Mouse (Mus musculus): Measurements from ENCODE around the gene Ccl27a. TPM values are rescaled to one million over a fixed set of nuclear protein-coding genes. Genes with fewer than 3 reads are reported as not detected.
A peak's percentile ranks its signal among the peaks of the same experiment; 100 is the strongest.

The Ccl27a gene
- polyA plus RNA-seq, 1 experiment from 2014 or later = 35.6 TPM

DNA sequence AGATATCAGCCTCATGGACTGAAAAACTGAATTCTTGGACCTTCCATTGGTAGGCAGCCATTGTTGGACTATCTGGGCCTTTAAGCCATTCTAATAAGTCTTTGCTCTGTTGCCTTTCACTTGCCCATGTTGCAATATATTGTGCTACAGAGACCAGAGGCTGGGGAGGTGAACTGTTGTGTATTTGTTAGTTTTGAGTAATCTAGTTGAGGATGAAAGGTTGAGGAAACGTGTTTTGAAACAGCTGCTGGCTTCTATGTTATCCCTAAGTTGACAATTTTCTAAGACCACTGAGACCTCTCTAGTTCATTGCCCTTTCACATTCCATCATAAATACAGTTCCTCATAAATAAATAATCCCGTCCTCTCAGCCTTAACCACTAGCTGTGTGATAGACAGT is 29.9 kb downstream of the Ccl27a start:
- no peak overlapping the region for H3K4me3 ChIP-seq
- DNase-seq (ENCODE audit: low spot score) = no peak
- peaks cover 4% of the 10 kb centered on the region for H3K36me3 ChIP-seq
- H3K9me3 ChIP-seq (replicated peaks) = peaks cover 10% of the 10 kb centered on the region; the same call in 1 of the 2 replicates
- no peaks in the 10 kb centered on the region for H3K27me3 ChIP-seq (ENCODE audit: low read depth, poor library complexity, severe bottlenecking)
- H3K27ac ChIP-seq = no peak overlapping the region
- peaks cover 26% of the 10 kb centered on the region for H3K4me1 ChIP-seq
- WGBS = 80% methylated on average over 2 of the region's 2 CpGs

DNA sequence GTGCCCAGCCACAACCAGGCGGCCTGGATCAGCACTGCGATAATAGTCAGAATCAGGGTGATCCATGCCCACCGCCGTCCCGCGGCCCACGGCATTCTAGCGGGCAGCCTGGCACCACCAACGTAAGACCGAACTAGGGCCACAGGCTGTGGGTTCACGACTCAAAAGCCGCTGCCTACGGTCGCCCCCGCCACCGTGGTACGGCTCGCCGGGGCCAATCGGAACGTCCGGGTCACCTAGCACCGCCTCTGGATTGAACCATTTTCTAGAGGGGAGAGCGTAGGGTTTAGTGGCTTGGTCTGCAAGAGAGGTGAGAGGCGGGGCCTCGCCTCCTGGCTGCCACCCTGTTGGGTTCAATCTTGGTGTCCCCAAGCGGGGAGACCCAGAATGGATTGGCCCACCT is 32.9 kb downstream of the Ccl27a start:
- Histone ChIP-seq H3K9me3 (replicated peaks) (peaks cover 4% of the 10 kb centered on the region; the same call in 1 of the 2 replicates), H3K4me1 (peaks cover 39% of the 10 kb centered on the region), H3K36me3 (peaks cover 16% of the 10 kb centered on the region), H3K27ac (peak overlapping the region; percentile 88), H3K4me3 (peak overlapping the region; percentile 75), H3K27me3 (ENCODE audit: low read depth, poor library complexity, severe bottlenecking) (no peaks in the 10 kb centered on the region)
- DNase-seq (ENCODE audit: low spot score) = peak; percentile 92
- WGBS = under 1% methylated on average over 27 of the region's 27 CpGs

DNA sequence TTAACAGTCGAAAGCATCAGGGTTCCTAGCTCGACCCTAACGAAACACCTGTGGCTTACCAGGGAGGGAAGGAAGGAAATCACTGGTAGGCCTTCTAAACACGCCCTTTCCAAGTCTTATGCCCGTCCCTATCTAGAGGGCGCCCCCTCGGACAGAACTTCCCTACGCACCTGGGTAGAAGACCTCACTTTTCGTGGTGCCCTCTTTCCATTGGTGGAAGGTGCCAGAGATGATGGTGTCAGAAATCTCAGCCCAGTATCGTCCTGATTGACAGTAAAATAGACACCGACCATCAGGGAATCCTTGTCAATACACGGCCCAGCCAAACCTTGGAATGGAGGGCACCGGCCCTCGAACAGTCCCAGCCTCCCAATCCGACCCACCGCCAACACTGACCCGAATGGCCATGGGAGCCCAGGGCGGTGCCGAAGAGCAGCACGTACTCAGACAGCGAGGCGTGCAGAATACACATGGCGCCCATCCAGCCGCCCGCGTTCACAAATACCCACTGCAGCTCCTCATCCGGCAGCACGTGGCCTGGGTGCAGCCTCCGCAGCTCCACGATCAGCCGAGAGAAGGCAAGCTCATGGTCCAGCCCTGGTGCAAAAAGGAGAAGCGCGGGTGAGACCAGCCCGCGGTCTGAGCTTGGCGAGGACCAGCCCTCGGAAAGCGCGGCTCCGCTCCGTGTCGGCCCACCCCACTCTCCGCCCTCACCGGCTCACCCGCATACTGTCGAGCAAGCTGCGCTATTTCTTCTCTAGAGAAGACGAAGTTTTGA is 33.5 kb downstream of the Ccl27a start:
- H3K36me3 ChIP-seq = peaks cover 16% of the 10 kb centered on the region
- H3K27me3 ChIP-seq (ENCODE audit: low read depth, poor library complexity, severe bottlenecking) = no peaks in the 10 kb centered on the region
- no peaks in the 10 kb centered on the region; the same call in 1 of the 2 replicates for H3K9me3 ChIP-seq (replicated peaks)
- H3K27ac ChIP-seq = peak overlapping the region; percentile 88
- WGBS = 1% methylated on average over 48 of the region's 48 CpGs
- peaks cover 39% of the 10 kb centered on the region for H3K4me1 ChIP-seq
- peak overlapping the region; percentile 75 for H3K4me3 ChIP-seq
- no peak for DNase-seq (ENCODE audit: low spot score)

DNA sequence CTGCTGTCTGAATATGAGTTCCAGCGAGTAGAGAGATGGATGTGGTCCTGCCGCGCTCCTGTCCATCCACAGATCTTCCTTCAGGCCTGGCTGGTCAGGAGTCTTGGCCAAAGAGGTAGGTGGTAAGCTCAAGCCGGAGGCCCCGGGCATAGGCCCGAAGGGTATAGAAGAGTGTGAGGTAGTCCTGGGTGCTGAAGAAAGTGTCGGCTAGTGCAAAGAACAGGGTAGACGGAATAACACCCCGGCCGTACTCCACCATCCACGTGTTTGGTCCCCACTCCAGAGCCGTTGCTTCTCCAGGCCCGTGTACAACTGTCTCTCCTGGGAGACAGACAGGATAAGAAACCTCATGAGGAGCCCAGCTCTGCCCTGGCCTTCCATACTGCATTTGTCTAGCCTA is 34.8 kb downstream of the Ccl27a start:
- no peak overlapping the region for H3K4me3 ChIP-seq
- peaks cover 39% of the 10 kb centered on the region for H3K4me1 ChIP-seq
- no peak overlapping the region for H3K27ac ChIP-seq
- 95% methylated on average over 13 of the region's 13 CpGs for WGBS
- peaks cover 16% of the 10 kb centered on the region for H3K36me3 ChIP-seq
- H3K9me3 ChIP-seq (replicated peaks) = no peaks in the 10 kb centered on the region; the same call in 1 of the 2 replicates
- peaks cover 7% of the 10 kb centered on the region; the same call in 1 of the 2 replicates for H3K27me3 ChIP-seq (ENCODE audit: low read depth, poor library complexity, severe bottlenecking)
- DNase-seq (ENCODE audit: low spot score) = no peak

DNA sequence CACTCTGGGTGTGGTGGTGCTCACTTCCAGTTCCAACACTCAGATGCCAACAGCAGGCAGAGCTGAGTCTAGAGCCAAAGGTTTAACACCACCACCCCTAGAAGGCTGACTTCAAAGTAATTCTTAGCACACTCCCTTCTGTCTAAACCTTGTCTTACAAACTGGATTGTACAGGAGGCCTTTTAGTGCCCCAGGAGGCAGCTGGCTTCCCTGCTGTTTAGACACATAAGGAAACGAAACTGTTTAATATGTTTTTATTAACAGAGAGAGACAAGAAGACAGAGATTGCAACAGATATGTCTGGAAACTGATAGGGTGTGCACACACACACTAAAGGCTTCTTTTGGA is 35.8 kb downstream of the Ccl27a start:
- WGBS = 73% methylated on average over 1 of the region's 1 CpGs
- DNase-seq (ENCODE audit: low spot score) = no peak
- peaks cover 39% of the 10 kb centered on the region for H3K4me1 ChIP-seq
- H3K36me3 ChIP-seq = peaks cover 16% of the 10 kb centered on the region
- no peaks in the 10 kb centered on the region; the same call in 1 of the 2 replicates for H3K9me3 ChIP-seq (replicated peaks)
- peaks cover 16% of the 10 kb centered on the region for H3K27me3 ChIP-seq (ENCODE audit: low read depth, poor library complexity, severe bottlenecking)
- H3K4me3 ChIP-seq = no peak overlapping the region
- no peak overlapping the region for H3K27ac ChIP-seq

DNA sequence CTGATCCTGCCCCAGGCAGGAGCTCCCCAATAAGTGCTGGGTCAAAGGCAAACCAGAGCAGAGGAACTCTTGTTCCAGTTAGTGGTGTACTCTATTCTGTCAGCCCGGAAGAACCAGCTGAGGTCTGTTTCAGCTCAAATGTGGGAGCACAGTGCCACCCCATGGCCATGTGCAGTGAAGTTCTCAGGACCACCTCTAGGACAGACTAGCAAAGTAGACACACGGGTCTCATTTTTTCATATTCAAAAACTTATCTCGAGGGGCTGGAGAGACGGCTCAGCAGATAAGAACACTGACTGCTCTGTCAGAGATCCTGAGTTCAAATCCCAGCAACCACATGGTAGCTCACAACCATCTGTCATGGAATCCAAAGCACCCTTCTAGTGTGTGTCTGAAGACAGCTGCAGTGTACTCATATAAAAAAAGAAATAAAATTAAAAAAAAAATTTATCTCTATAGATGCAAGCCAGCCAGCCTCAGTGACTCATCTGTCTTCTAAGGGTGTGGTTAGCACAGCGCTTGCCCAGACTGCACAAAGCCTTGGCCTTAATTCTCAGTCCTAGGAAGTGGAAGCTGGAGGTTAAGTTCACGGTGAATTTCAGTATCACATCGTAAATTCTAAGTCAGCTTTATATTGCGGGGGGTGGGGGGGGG is 36.3 kb downstream of the Ccl27a start:
- 39% methylated on average over 8 of the region's 8 CpGs for WGBS
- DNase-seq (ENCODE audit: low spot score) = peak; percentile 78
- Histone ChIP-seq H3K27me3 (ENCODE audit: low read depth, poor library complexity, severe bottlenecking) (peaks cover 21% of the 10 kb centered on the region), H3K36me3 (peaks cover 16% of the 10 kb centered on the region), H3K4me1 (peaks cover 39% of the 10 kb centered on the region), H3K27ac (no peak overlapping the region), H3K9me3 (replicated peaks) (no peaks in the 10 kb centered on the region; the same call in 1 of the 2 replicates), H3K4me3 (no peak overlapping the region)

DNA sequence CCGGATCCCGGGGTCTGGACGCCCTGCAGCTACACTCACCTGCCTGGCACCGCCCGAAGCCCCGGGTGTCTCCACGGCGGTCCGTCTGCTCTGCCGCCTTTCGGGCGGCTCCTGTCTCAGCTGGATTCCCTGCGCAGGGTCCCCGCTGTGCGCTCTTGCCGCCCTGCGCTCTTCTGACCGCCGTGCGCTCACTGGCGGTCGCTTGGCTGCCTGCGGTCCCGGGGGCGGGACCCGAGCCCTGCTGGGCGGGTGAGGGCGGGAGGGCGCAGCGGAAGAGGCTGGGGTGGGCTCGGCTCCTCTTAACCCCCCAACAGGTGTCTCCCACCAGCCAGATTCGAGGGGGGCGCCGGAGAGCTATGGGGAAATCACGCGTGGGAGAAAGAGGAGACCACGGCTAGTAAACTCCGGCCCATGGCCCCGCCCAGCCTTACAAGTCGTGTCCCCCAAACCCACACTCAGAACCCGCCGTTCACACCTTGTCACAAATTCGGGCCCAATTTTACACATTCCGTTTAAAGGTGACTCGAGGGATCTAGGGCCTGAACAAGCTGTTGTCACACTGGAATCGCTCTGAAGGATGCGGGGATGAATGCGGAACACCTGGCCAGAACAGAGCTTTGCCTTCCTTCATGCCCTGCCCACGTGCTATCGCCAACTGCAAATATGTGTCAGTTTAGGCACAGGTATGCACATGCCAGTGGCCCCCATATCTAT is 42.8 kb downstream of the Ccl27a start, which contains the start of gene Arid3c:
TSS of gene Arid3c (minus strand) at position 91 of the 714 bp plus-strand sequence.
- no peaks in the 10 kb centered on the region for H3K36me3 ChIP-seq
- no peak within 1 kb of the TSS for H3K27ac ChIP-seq
- peak within 1 kb of the TSS; percentile 53 for H3K4me3 ChIP-seq
- peaks cover 22% of the 10 kb centered on the region for H3K4me1 ChIP-seq
- no peaks in the 10 kb centered on the region; the same call in 1 of the 2 replicates for H3K9me3 ChIP-seq (replicated peaks)
- H3K27me3 ChIP-seq (ENCODE audit: low read depth, poor library complexity, severe bottlenecking) = peaks cover 87% of the 10 kb centered on the region
- peak; percentile 56 for DNase-seq (ENCODE audit: low spot score)
- 3% methylated on average over 50 of the region's 50 CpGs for WGBS

DNA sequence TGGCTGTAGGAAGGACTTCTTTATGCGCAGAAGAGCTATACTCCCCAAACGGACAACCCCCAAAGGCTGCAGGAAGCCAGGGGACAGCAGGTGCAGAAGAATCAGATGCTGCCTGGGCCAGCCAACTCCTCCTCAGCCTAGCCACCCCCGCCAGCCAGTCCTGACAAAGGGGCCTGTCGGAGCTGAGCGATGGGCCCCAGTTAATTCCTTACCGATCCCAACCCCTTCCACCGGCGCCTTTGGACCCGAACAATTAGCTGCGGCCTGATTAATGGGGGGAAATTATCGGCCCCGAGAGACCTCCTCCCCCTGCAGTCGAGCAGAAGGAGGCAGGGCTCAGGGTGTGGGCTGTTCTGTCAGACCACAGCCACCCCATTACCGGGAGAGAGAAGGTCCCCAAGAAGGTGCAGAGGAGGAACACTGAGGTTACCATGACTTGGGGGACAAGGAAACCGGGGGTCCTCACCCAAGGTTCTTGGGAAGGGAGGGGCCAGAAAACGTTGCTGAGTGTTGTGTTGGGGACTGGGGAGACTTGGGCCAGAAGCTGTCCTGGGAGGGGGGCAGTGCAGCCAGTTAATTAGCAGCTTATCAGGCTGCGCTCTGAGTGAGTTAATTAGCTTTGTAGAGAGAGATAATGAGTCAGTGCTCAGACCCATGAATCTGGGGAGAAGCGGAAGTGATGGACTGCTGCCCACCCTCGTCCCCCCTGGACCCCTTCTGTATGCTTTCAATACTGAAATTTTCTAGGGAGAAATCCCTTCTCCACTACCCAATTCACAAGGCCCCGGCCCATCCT is 47.0 kb downstream of the Ccl27a start:
- DNase-seq (ENCODE audit: low spot score) = peak; percentile 33
- no peak overlapping the region for H3K27ac ChIP-seq
- H3K9me3 ChIP-seq (replicated peaks) = no peaks in the 10 kb centered on the region
- 18% methylated on average over 20 of the region's 20 CpGs for WGBS
- no peaks in the 10 kb centered on the region for H3K36me3 ChIP-seq
- H3K4me3 ChIP-seq = no peak overlapping the region
- peaks cover 37% of the 10 kb centered on the region for H3K4me1 ChIP-seq
- peaks cover 88% of the 10 kb centered on the region for H3K27me3 ChIP-seq (ENCODE audit: low read depth, poor library complexity, severe bottlenecking)

DNA sequence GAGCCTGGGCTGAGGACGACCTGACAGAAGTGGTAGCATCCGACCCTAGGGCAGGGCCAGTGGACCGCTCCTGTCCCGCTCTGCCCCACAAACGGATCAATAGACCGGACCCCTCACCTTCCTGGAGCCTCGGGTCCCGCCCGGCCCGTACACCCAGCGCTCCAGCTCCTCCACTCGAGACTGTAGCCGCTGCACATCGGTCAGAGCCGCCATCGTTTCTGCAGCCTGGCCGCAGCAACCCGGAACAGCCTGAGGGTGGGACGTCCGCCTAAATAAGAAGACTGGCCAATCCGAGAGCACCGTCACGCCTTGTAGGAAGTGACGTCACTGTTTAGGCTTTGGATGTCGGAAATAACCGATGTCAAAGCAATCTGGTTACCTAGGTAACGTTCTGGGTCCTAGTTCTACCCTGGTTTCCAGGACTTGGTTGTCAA is 51.1 kb downstream of the Ccl27a start, which contains the start of gene Dctn3:
TSS of gene Dctn3 (minus strand) at position 253 of the 434 bp plus-strand sequence.
- no peaks in the 10 kb centered on the region for H3K9me3 ChIP-seq (replicated peaks)
- H3K4me1 ChIP-seq = peaks cover 30% of the 10 kb centered on the region
- peak within 1 kb of the TSS; percentile 93 for H3K4me3 ChIP-seq
- H3K27ac ChIP-seq = peak within 1 kb of the TSS; percentile 86
- under 1% methylated on average over 27 of the region's 27 CpGs for WGBS
- peaks cover 22% of the 10 kb centered on the region for H3K36me3 ChIP-seq
- peak; percentile 86 for DNase-seq (ENCODE audit: low spot score)
- H3K27me3 ChIP-seq (ENCODE audit: low read depth, poor library complexity, severe bottlenecking) = peaks cover 47% of the 10 kb centered on the region

Other genes starting within 250 kb of the Ccl27a start
- 1.1 and 1.9 TPM in 2 replicates for gene Fam219a, start 204.7 kb downstream of the Ccl27a start, polyA plus RNA-seq (2016; fragmentation: Nextera tagmentation; extraction: Ambion mirVana)
- gene Dnaic1, start 204.5 kb downstream of the Ccl27a start, polyA plus RNA-seq (2016; fragmentation: Nextera tagmentation; extraction: Ambion mirVana) = 0.93 and 1.7 TPM in 2 replicates
- 21.0 and 24.2 TPM in 2 replicates for gene Enho, start 133.9 kb downstream of the Ccl27a start, polyA plus RNA-seq (2016; fragmentation: Nextera tagmentation; extraction: Ambion mirVana)
- gene Cntfr, start 77.2 kb downstream of the Ccl27a start, polyA plus RNA-seq (2016; fragmentation: Nextera tagmentation; extraction: Ambion mirVana) = 6.1 and 7.8 TPM in 2 replicates
- 202 and 253 TPM in 2 replicates for gene Il11ra1, start 74.3 kb downstream of the Ccl27a start, polyA plus RNA-seq (2016; fragmentation: Nextera tagmentation; extraction: Ambion mirVana)
- gene Rpp25l, start 60.7 kb downstream of the Ccl27a start, polyA plus RNA-seq (2016; fragmentation: Nextera tagmentation; extraction: Ambion mirVana) = 93.6 and 101 TPM in 2 replicates
- gene Dctn3, start 51.1 kb downstream of the Ccl27a start, polyA plus RNA-seq (2016; fragmentation: Nextera tagmentation; extraction: Ambion mirVana) = 118 and 123 TPM in 2 replicates
- gene Arid3c, start 43.1 kb downstream of the Ccl27a start, polyA plus RNA-seq (2016; fragmentation: Nextera tagmentation; extraction: Ambion mirVana) = not detected in 2 replicates
- gene Galt, start 19.0 kb downstream of the Ccl27a start, polyA plus RNA-seq (2016; fragmentation: Nextera tagmentation; extraction: Ambion mirVana) = 33.7 and 37.6 TPM in 2 replicates
- gene Sigmar1, start 18.1 kb downstream of the Ccl27a start, polyA plus RNA-seq (2016; fragmentation: Nextera tagmentation; extraction: Ambion mirVana) = 83.7 and 91.1 TPM in 2 replicates
- gene Gm21541, start 129.4 kb upstream of the Ccl27a start, polyA plus RNA-seq (2016; fragmentation: Nextera tagmentation; extraction: Ambion mirVana) = not detected in 2 replicates
- 1.0 and 1.1 TPM in 2 replicates for gene Gm20878, start 167.3 kb upstream of the Ccl27a start, polyA plus RNA-seq (2016; fragmentation: Nextera tagmentation; extraction: Ambion mirVana)
- gene Fam205a4, start 191.8 kb upstream of the Ccl27a start, polyA plus RNA-seq (2016; fragmentation: Nextera tagmentation; extraction: Ambion mirVana) = 0.04 TPM in 1 of 2 replicates, not detected in the other